Mouse (Mus musculus) bone marrow, adult 2 months (tissue): ENCODE data around the gene Trdn.

ENCODE experiments used
- CTCF ChIP-seq: fragments of 200-500 bp; IDR thresholded peaks from 2 replicates; pipeline ENCODE4 v1.5.1; 2011; ENCODE audit warnings: low read length, control low read depth; ENCODE audit not compliant: control insufficient read depth, insufficient read depth
- POLR2A ChIP-seq: fragments of 200-500 bp; IDR thresholded peaks from 2 replicates; pipeline ENCODE4 v1.6.1; 2011; ENCODE audit warnings: low read depth, mild to moderate bottlenecking, control low read depth, low read length, borderline replicate concordance; ENCODE audit not compliant: control insufficient read depth

- TF ChIP-seq CTCF, result no peak
- TF ChIP-seq POLR2A, result no peak
Observed at GRCm38 (mm10) chr10:33088403-33088802, 8.0 kb downstream of the Trdn start.
